Mouse (Mus musculus): Measurements from ENCODE around the gene Dis3l2. TPM values are rescaled to one million over a fixed set of nuclear protein-coding genes. Genes with fewer than 3 reads are reported as not detected.

The Dis3l2 gene
- total and polyA plus RNA-seq, 3 experiments, result 12.4 to 17.4 (median 16.5) TPM

GRCm38 (mm10) chr1:86811756-86812155 lies 108.1 kb downstream of the Dis3l2 start:
- dilution Hi-C loops (cut with MboI; ENCODE audit: extremely low pct_ligation_motif_present, extremely low pct_unique_long_range_greater_than_20kb, low sequenced_read_pairs) (no loop called here), in situ Hi-C loops (cut with MboI; ENCODE audit: low pct_ligation_motif_present, low pct_unique_long_range_greater_than_20kb, low sequenced_read_pairs) (no loop called here)
- no peak for TF ChIP-seq CTCF (conservative IDR thresholded peaks at IDR 0.05 in 1 of 2, IDR thresholded peaks at IDR 0.05 in 1 of 2; ENCODE audit: low read depth in 2 of 2, low read length in 2 of 2)
- TF ChIP-seq MAFK (IDR thresholded peaks at IDR 0.05; ENCODE audit: insufficient replicate concordance, low read length), result no peak
- no peak for TF ChIP-seq USF1 (IDR thresholded peaks at IDR 0.05; ENCODE audit: low read depth, low read length)
- no peak for TF ChIP-seq CHD2 (IDR thresholded peaks at IDR 0.05; ENCODE audit: low read length)
- TF ChIP-seq POLR2A (IDR thresholded peaks at IDR 0.05; ENCODE audit: low read depth, low read length), result no peak
- no peak for TF ChIP-seq SIN3A (IDR thresholded peaks at IDR 0.05; ENCODE audit: low read length)
- TF ChIP-seq ZNF384 (IDR thresholded peaks at IDR 0.05; ENCODE audit: low read depth, low read length), result no peak
- no peak for TF ChIP-seq SMC3 (IDR thresholded peaks at IDR 0.05; ENCODE audit: low read depth, low read length)
- TF ChIP-seq IRF4 (IDR thresholded peaks at IDR 0.05; ENCODE audit: low read depth, low read length), result no peak
- no peak for TF ChIP-seq JUN (IDR thresholded peaks at IDR 0.05; ENCODE audit: insufficient read depth, low read depth, low read length)

DNA sequence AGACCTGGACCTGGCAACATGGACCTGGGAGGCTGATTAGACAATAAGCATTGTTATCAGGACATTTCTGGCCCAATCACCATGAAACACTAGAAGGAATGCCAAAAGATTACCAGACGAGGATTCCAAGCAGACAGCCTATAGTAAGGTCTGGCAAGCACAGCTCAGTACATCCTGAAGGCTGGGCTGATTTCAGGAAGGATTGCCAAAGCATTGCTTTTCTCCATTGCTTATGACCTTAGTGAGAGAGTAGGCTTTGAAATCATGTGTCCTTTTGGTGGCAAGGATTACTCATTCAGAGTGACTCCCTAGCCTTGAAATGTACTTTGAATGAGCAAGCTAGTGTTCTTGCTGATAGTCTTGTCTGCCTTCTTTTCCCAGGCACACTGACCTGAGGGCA lies 118.7 kb downstream of the Dis3l2 start:
- TF ChIP-seq MYC (IDR thresholded peaks at IDR 0.05; ENCODE audit: low read depth, low read length), result no peak
- TF ChIP-seq POLR2A (IDR thresholded peaks at IDR 0.05; ENCODE audit: low read depth, low read length), result no peak
- no peak for TF ChIP-seq CTCF (conservative IDR thresholded peaks at IDR 0.05 in 1 of 2, IDR thresholded peaks at IDR 0.05 in 1 of 2; ENCODE audit: low read depth in 2 of 2, low read length in 2 of 2)
- no peak for TF ChIP-seq JUN (IDR thresholded peaks at IDR 0.05; ENCODE audit: insufficient read depth, low read depth, low read length)
- no peak for TF ChIP-seq POLR2AphosphoS2 (IDR thresholded peaks at IDR 0.05; ENCODE audit: low read depth, low read length)
- TF ChIP-seq UBTF (IDR thresholded peaks at IDR 0.05; ENCODE audit: low read depth, low read length), result no peak
- TF ChIP-seq CHD2 (IDR thresholded peaks at IDR 0.05; ENCODE audit: low read length), result no peak
- no peak for TF ChIP-seq EP300 (IDR thresholded peaks at IDR 0.05; ENCODE audit: low read length)
- no peak for TF ChIP-seq JUND (conservative IDR thresholded peaks at IDR 0.05; ENCODE audit: low read depth, low read length)
- TF ChIP-seq E2F4 (IDR thresholded peaks at IDR 0.05; ENCODE audit: insufficient replicate concordance, low read depth, low read length), result no peak
- no peak for TF ChIP-seq NRF1 (IDR thresholded peaks at IDR 0.05; ENCODE audit: low read depth, low read length)
- TF ChIP-seq MXI1 (IDR thresholded peaks at IDR 0.05; ENCODE audit: low read depth, low read length), result no peak
- no peak for TF ChIP-seq USF1 (IDR thresholded peaks at IDR 0.05; ENCODE audit: low read depth, low read length)
- dilution Hi-C loops (cut with MboI; ENCODE audit: extremely low pct_ligation_motif_present, extremely low pct_unique_long_range_greater_than_20kb, low sequenced_read_pairs) (no loop called here), in situ Hi-C loops (cut with MboI; ENCODE audit: low pct_ligation_motif_present, low pct_unique_long_range_greater_than_20kb, low sequenced_read_pairs) (no loop called here)

More at GRCm38 (mm10) chr1:86811756-86812155, 108.1 kb downstream of the Dis3l2 start:
- H3K36me3 ChIP-seq (replicated peaks in 1 of 2; ENCODE audit: control insufficient read depth in 1 of 2, insufficient read depth in 1 of 2, low read length in 1 of 2), result peaks cover 0 to 2% of the 10 kb centered on the region in 2 experiments
- no peak overlapping the region for H3K27ac ChIP-seq (ENCODE audit: insufficient read depth, low read depth)
- no peaks in the 10 kb centered on the region for H3K27me3 ChIP-seq (replicated peaks)
- H3K4me1 ChIP-seq (ENCODE audit: control insufficient read depth in 1 of 2, insufficient read depth in 2 of 2), result peaks cover 0 to 20% of the 10 kb centered on the region in 2 experiments; a peak in 2 of 4 replicates
- DNase-seq (ENCODE audit: extremely low read depth), result no peak
- no peak overlapping the region for H3K4me2 ChIP-seq (ENCODE audit: insufficient read depth, low read depth, poor library complexity, severe bottlenecking)
- no peak overlapping the region for H3K4me3 ChIP-seq (replicated peaks in 1 of 3; ENCODE audit: low read depth in 2 of 3, low read length in 2 of 3, poor library complexity in 1 of 3)
- no peak overlapping the region for H3K9ac ChIP-seq (ENCODE audit: insufficient read depth, low read depth)
- no peaks in the 10 kb centered on the region for H3K79me2 ChIP-seq (replicated peaks; ENCODE audit: control insufficient read depth, extremely low read depth, insufficient read depth, poor library complexity, severe bottlenecking)
- no peaks in the 10 kb centered on the region for H3K9me3 ChIP-seq (replicated peaks; ENCODE audit: low read length)

More for the DNA sequence above, 118.7 kb downstream of the Dis3l2 start:
- Histone ChIP-seq H3K4me2 (ENCODE audit: insufficient read depth, low read depth, poor library complexity, severe bottlenecking) (no peak overlapping the region), H3K36me3 (replicated peaks in 1 of 2; ENCODE audit: control insufficient read depth in 1 of 2, insufficient read depth in 1 of 2, low read length in 1 of 2) (peaks cover 0 to 9% of the 10 kb centered on the region in 2 experiments), H3K79me2 (replicated peaks; ENCODE audit: control insufficient read depth, extremely low read depth, insufficient read depth, poor library complexity, severe bottlenecking) (no peaks in the 10 kb centered on the region), H3K9ac (ENCODE audit: insufficient read depth, low read depth) (no peak overlapping the region), H3K9me3 (replicated peaks; ENCODE audit: low read length) (no peaks in the 10 kb centered on the region), H3K4me3 (replicated peaks in 1 of 3; ENCODE audit: low read depth in 2 of 3, low read length in 2 of 3, poor library complexity in 1 of 3) (no peak overlapping the region), H3K27ac (ENCODE audit: insufficient read depth, low read depth) (no peak overlapping the region), H3K4me1 (ENCODE audit: control insufficient read depth in 1 of 2, insufficient read depth in 2 of 2) (no peaks in the 10 kb centered on the region), H3K27me3 (replicated peaks) (no peaks in the 10 kb centered on the region)
- DNase-seq (ENCODE audit: extremely low read depth), result no peak

Data from CH12.LX (cell line).